Mouse (Mus musculus): Measurements from ENCODE around the gene Sostdc1. TPM values are rescaled to one million over a fixed set of nuclear protein-coding genes. Genes with fewer than 3 reads are reported as not detected.

Sostdc1 gene
- total and polyA plus RNA-seq, 3 experiments = not detected

GRCm38 (mm10) chr12:36313015-36313414 is 924 bp upstream of the Sostdc1 start:
- peaks cover 5 to 36% of the 10 kb centered on the region in 2 experiments; a peak in 3 of 4 replicates for H3K4me1 ChIP-seq (ENCODE audit: control insufficient read depth in 1 of 2, insufficient read depth in 2 of 2)
- H3K79me2 ChIP-seq (replicated peaks; ENCODE audit: control insufficient read depth, extremely low read depth, insufficient read depth, poor library complexity, severe bottlenecking) = no peaks in the 10 kb centered on the region
- dilution Hi-C loops (cut with MboI; ENCODE audit: extremely low pct_ligation_motif_present, extremely low pct_unique_long_range_greater_than_20kb, low sequenced_read_pairs) (no loop called here), in situ Hi-C loops (cut with MboI; ENCODE audit: low pct_ligation_motif_present, low pct_unique_long_range_greater_than_20kb, low sequenced_read_pairs) (no loop called here)
- peak; percentile 48 for DNase-seq (ENCODE audit: extremely low read depth)
- no peaks in the 10 kb centered on the region for H3K36me3 ChIP-seq (replicated peaks in 1 of 2; ENCODE audit: control insufficient read depth in 1 of 2, insufficient read depth in 1 of 2, low read length in 1 of 2)
- no peak overlapping the region for H3K9ac ChIP-seq (ENCODE audit: insufficient read depth, low read depth)
- no peak overlapping the region for H3K27ac ChIP-seq (ENCODE audit: insufficient read depth, low read depth)
- no peaks in the 10 kb centered on the region for H3K27me3 ChIP-seq (replicated peaks)
- H3K4me2 ChIP-seq (ENCODE audit: insufficient read depth, low read depth, poor library complexity, severe bottlenecking) = no peak overlapping the region
- TF ChIP-seq MEF2A (IDR thresholded peaks at IDR 0.05; ENCODE audit: borderline replicate concordance, low read depth, low read length) (peak; percentile 34; the same call in 1 of the 2 replicates), POLR2A (IDR thresholded peaks at IDR 0.05; ENCODE audit: low read depth, low read length) (no peak), EP300 (IDR thresholded peaks at IDR 0.05; ENCODE audit: low read length) (peak; percentile 71), ETS1 (conservative IDR thresholded peaks at IDR 0.05; ENCODE audit: low read depth, low read length) (0 out of 2 replicates have a peak, but pooled peaks have one; percentile 26), ZMIZ1 (IDR thresholded peaks at IDR 0.05; ENCODE audit: low read depth, low read length) (no peak), TCF12 (IDR thresholded peaks at IDR 0.05; ENCODE audit: low read depth, low read length) (peak; percentile 28; the same call in 1 of the 2 replicates), POLR2AphosphoS2 (IDR thresholded peaks at IDR 0.05; ENCODE audit: low read depth, low read length) (no peak)
- H3K4me3 ChIP-seq (replicated peaks in 1 of 3; ENCODE audit: low read depth in 2 of 3, low read length in 2 of 3, poor library complexity in 1 of 3) = no peak overlapping the region
- H3K9me3 ChIP-seq (replicated peaks; ENCODE audit: low read length) = no peaks in the 10 kb centered on the region

- dilution Hi-C loops (cut with MboI; ENCODE audit: extremely low pct_ligation_motif_present, extremely low pct_unique_long_range_greater_than_20kb, low sequenced_read_pairs) = no loop called here
- in situ Hi-C loops (cut with MboI; ENCODE audit: low pct_ligation_motif_present, low pct_unique_long_range_greater_than_20kb, low sequenced_read_pairs) = no loop called here
- no peak for TF ChIP-seq MAZ (IDR thresholded peaks at IDR 0.05; ENCODE audit: low read depth, low read length)
- no peak for TF ChIP-seq ZC3H11A (IDR thresholded peaks at IDR 0.05; ENCODE audit: low read depth, low read length)
- no peak for TF ChIP-seq MYC (IDR thresholded peaks at IDR 0.05; ENCODE audit: low read depth, low read length)
- TF ChIP-seq SIN3A (IDR thresholded peaks at IDR 0.05; ENCODE audit: low read length) = no peak
- TF ChIP-seq E2F4 (IDR thresholded peaks at IDR 0.05; ENCODE audit: insufficient replicate concordance, low read depth, low read length) = no peak
- no peak for TF ChIP-seq KAT2A (IDR thresholded peaks at IDR 0.05; ENCODE audit: insufficient replicate concordance, low read length)
- TF ChIP-seq CTCF (conservative IDR thresholded peaks at IDR 0.05 in 1 of 2, IDR thresholded peaks at IDR 0.05 in 1 of 2; ENCODE audit: low read depth in 2 of 2, low read length in 2 of 2) = no peak
- TF ChIP-seq SMC3 (IDR thresholded peaks at IDR 0.05; ENCODE audit: low read depth, low read length) = no peak
- no peak for TF ChIP-seq MAX (IDR thresholded peaks at IDR 0.05; ENCODE audit: low read length)
- no peak for TF ChIP-seq RAD21 (IDR thresholded peaks at IDR 0.05; ENCODE audit: low read depth, low read length)
- no peak for TF ChIP-seq PAX5 (IDR thresholded peaks at IDR 0.05; ENCODE audit: low read length)
- TF ChIP-seq CHD1 (IDR thresholded peaks at IDR 0.05; ENCODE audit: low read depth, low read length) = no peak
- TF ChIP-seq MAFK (IDR thresholded peaks at IDR 0.05; ENCODE audit: insufficient replicate concordance, low read length) = no peak
- no peak for TF ChIP-seq CHD2 (IDR thresholded peaks at IDR 0.05; ENCODE audit: low read length)
- TF ChIP-seq JUND (conservative IDR thresholded peaks at IDR 0.05; ENCODE audit: low read depth, low read length) = no peak
- TF ChIP-seq IRF4 (IDR thresholded peaks at IDR 0.05; ENCODE audit: low read depth, low read length) = no peak
- TF ChIP-seq ZNF384 (IDR thresholded peaks at IDR 0.05; ENCODE audit: low read depth, low read length) = no peak
- no peak for TF ChIP-seq TBP (conservative IDR thresholded peaks at IDR 0.05; ENCODE audit: low read depth, low read length)
Measured at GRCm38 (mm10) chr12:36314446-36314845, 507 bp downstream of the Sostdc1 start.

More at GRCm38 (mm10) chr12:36314446-36314845, 507 bp downstream of the Sostdc1 start:
- Histone ChIP-seq H3K4me2 (ENCODE audit: insufficient read depth, low read depth, poor library complexity, severe bottlenecking) (no peak overlapping the region), H3K27me3 (replicated peaks) (no peaks in the 10 kb centered on the region), H3K4me1 (ENCODE audit: control insufficient read depth in 1 of 2, insufficient read depth in 2 of 2) (peaks cover 2 to 23% of the 10 kb centered on the region in 2 experiments; a peak in 3 of 4 replicates), H3K79me2 (replicated peaks; ENCODE audit: control insufficient read depth, extremely low read depth, insufficient read depth, poor library complexity, severe bottlenecking) (no peaks in the 10 kb centered on the region), H3K36me3 (replicated peaks in 1 of 2; ENCODE audit: control insufficient read depth in 1 of 2, insufficient read depth in 1 of 2, low read length in 1 of 2) (no peaks in the 10 kb centered on the region), H3K9ac (ENCODE audit: insufficient read depth, low read depth) (no peak overlapping the region), H3K4me3 (replicated peaks in 1 of 3; ENCODE audit: low read depth in 2 of 3, low read length in 2 of 3, poor library complexity in 1 of 3) (no peak overlapping the region), H3K27ac (ENCODE audit: insufficient read depth, low read depth) (no peak overlapping the region), H3K9me3 (replicated peaks; ENCODE audit: low read length) (no peaks in the 10 kb centered on the region)
- no peak for DNase-seq (ENCODE audit: extremely low read depth)
